Mouse (Mus musculus) kidney, embryonic 16.5 days (tissue): ENCODE data around the gene Gm18596. TPM values are rescaled to one million over a fixed set of nuclear protein-coding genes. Genes with fewer than 3 reads are reported as not detected.
"Not testable (repeated sequence)": the region's sequence is repeated elsewhere in the genome, so short reads cannot be mapped to it uniquely, and the experiment has no call there.

Experiments
- ATAC-seq: fragments of 200-750 bp; cut with Nextera tagmentation; 2 replicates; pipeline ENCODE4 v1.8.0; 2017; ENCODE audit warnings: moderate TSS enrichment; ENCODE audit not compliant: low FRiP score, low TSS enrichment
- H3K27ac ChIP-seq: fragments of 300-500 bp; sonication (generic); 2 replicates; pipeline ENCODE4 v1.5.1; 2014; ENCODE audit warnings: low read length
- H3K27me3 ChIP-seq: fragments of 300-500 bp; sonication (generic); 2 replicates; pipeline ENCODE4 v1.6.1; 2014; ENCODE audit warnings: low read length, control low read depth, mixed read lengths; ENCODE audit not compliant: insufficient read depth
- H3K36me3 ChIP-seq: fragments of 300-500 bp; sonication (generic); 2 replicates; pipeline ENCODE4 v1.6.1; 2014; ENCODE audit warnings: low read length, control low read depth, mixed read lengths; ENCODE audit not compliant: insufficient read depth
- H3K4me1 ChIP-seq: fragments of 300-500 bp; sonication (generic); 2 replicates; pipeline ENCODE4 v1.6.1; 2014; ENCODE audit warnings: low read length, control low read depth, mixed read lengths; ENCODE audit not compliant: insufficient read depth
- H3K4me2 ChIP-seq: fragments of 300-500 bp; sonication (generic); replicated peaks from 2 replicates; pipeline ENCODE4 v1.6.1; 2014; ENCODE audit warnings: low read depth, low read length
- H3K4me3 ChIP-seq: fragments of 300-500 bp; sonication (generic); 2 replicates; pipeline ENCODE4 v1.5.1; 2014; ENCODE audit warnings: mild to moderate bottlenecking, low read length
- H3K9ac ChIP-seq: fragments of 300-500 bp; sonication (generic); replicated peaks from 2 replicates; pipeline ENCODE4 v1.6.1; 2014; ENCODE audit warnings: low read length
- H3K9me3 ChIP-seq: fragments of 300-500 bp; sonication (generic); 2 replicates; pipeline ENCODE4 v1.6.1; 2016; ENCODE audit warnings: low read length, control low read depth
- WGBS: fragments of 180-500 bp; shearing (Covaris S2); extraction: QIAGEN DNeasy Blood & Tissue Kit; methylation state at CpG from one replicate; pipeline ENCODE4 v1.1.7; 2014; 5-methylcytosine and 5-hydroxymethylcytosine counted together
- polyA plus RNA-seq: library from polyadenylated mRNA; unstranded; fragments of >200 nt; fragmentation: Nextera tagmentation; extraction: Ambion mirVana; gene quantifications from 2 replicates; pipeline ENCODE4 v1.2.1, GENCODE M21; 2015

Gene Gm18596
- polyA plus RNA-seq = not detected in 2 replicates

DNA sequence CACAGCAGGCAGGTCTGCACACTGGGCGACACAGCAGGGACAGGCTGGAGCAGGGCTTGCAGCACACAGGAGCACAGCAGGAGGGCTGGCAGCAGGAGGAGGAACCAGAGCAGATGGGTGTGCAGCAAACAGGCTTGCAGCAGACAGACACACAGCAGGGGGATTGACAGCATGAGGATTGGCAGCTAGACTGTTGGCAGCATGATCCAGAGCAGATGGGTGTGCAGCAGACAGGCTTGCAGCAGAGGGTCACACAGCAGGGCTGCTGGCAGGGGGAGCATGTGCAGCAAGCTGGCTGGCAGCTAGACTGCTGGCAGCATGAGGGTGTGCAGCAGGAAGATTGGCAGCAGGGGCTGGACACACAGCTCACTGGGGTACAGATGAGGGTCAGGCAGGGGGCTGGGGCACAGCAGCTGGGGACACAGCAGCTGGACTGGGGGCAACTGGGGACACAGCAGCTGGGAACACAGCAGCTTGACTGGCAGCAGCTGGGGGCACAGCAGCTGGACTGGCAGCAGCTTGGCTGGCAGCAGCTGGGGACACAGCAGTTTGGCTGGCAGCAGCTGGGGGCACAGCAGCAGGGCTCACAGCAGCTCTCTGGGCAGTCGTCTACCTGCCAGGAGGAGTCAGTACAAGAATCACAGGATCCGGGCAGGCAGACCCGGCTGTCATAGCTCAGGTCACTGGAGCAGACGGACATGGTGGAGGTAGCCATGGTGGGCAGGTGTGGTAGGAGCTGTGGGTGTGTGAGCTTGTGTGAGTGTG is at the start of gene Gm18596:
Gm18596 (minus strand) TSS at position 715 of the 765 bp plus-strand sequence.
- not testable (repeated sequence) for H3K4me3 ChIP-seq, H3K27me3 ChIP-seq, ATAC-seq, H3K27ac ChIP-seq, H3K36me3 ChIP-seq, H3K4me2 ChIP-seq, H3K9me3 ChIP-seq, H3K9ac ChIP-seq, H3K4me1 ChIP-seq
- WGBS = 65% methylated on average over 4 of the region's 5 CpGs

DNA sequence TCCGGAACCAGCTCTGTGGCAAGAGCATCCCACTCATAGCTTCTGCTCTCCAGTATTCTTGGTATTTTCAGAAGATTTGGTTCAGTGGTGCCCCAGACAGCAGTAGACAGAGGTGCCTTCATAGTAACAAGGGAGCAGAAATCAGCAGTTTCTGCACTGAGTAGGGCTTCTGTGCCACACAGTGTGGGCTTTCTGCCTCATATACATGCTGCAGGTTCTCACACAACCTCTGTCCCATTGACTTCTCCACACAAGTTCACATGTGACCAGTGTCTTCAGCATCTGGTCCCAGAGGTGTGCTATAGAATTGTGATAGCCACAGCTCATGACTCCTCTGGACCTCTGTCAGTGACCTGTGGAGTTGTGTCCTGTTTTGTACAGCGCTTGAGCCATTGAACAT is 46.2 kb upstream of the Gm18596 start:
- 45% methylated on average over 2 of the region's 2 CpGs for whole genome bisulfite sequencing
- no peak overlapping the region for H3K4me2 ChIP-seq
- H3K4me3 ChIP-seq = no peak overlapping the region
- no peak for ATAC-seq
- no peak overlapping the region for H3K27ac ChIP-seq
- H3K36me3 ChIP-seq = no peaks in the 10 kb centered on the region
- H3K4me1 ChIP-seq = no peaks in the 10 kb centered on the region
- no peak overlapping the region for H3K9ac ChIP-seq
- H3K9me3 ChIP-seq = no peaks in the 10 kb centered on the region
- H3K27me3 ChIP-seq = no peaks in the 10 kb centered on the region

DNA sequence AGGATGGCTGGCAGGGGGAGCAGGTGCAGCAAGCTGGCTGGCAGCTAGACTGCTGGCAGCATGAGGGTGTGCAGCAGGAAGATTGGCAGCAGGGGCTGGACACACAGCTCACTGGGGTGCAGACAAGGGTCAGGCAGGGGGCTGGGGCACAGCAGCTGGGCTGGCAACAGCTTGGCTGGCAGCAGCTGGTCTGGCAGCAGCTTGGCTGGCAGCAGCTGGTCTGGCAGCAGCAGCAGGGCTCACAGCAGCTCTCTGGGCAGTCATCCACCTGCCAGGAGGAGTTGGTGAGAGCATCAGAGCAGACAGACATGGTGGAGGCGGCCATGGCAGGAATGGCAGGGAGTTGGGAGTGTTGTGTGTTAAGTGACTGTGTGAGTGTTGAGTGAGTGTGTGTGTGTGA is 45.4 kb upstream of the Gm18596 start, which contains the start of gene Gm7137:
Gm7137 (minus strand) TSS at position 325 of the 400 bp plus-strand sequence.
- no CpG with 5 or more reads among the region's 1 CpGs for WGBS
- not testable (repeated sequence) for H3K9me3 ChIP-seq, H3K27ac ChIP-seq, H3K36me3 ChIP-seq, H3K4me3 ChIP-seq, H3K4me1 ChIP-seq, H3K4me2 ChIP-seq, H3K27me3 ChIP-seq, H3K9ac ChIP-seq, ATAC-seq

DNA sequence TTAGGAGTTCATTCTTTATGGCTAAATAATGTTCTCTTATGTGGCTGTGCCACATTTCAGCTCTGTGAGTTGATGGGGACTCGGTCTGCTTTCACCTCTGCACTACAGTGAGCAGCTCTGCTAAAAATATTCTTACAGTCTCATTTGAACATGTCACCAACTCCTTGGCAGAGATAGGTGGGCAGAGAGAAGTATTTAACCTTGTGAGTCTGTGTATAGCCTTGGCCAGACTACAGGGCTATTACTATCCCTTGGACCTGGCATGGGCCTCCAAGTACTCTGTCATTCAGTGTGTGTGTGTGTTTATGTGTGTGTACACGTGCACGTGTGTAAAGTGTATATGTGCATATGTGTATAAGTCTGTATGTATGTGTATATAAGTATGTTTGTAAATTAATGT is 41.0 kb upstream of the Gm18596 start:
- not testable (repeated sequence) for H3K9me3 ChIP-seq, H3K27ac ChIP-seq, H3K4me2 ChIP-seq, H3K27me3 ChIP-seq, H3K4me1 ChIP-seq, H3K36me3 ChIP-seq, H3K9ac ChIP-seq, ATAC-seq, H3K4me3 ChIP-seq
- WGBS = 80% methylated on average over 1 of the region's 3 CpGs

DNA sequence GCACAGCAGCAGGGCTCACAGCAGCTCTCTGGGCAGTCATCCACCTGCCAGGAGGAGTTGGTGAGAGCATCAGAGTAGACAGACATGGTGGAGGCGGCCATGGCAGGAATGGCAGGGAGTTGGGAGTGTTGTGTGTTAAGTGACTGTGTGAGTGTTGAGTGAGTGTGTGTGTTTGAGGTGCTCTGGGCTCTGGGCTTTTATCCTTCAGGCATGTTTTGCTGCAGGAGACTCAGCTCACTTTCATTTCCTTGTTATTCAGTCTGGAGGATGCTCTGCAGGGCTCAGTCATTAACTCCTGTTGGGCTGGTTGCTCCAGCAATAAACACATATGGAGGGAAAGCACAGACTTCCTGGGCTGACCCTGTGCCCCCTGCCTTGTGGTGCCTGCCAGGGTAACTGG is 40.0 kb upstream of the Gm18596 start, which contains the start of gene Gm3250:
Gm3250 (minus strand) TSS at position 101 of the 400 bp plus-strand sequence.
- H3K36me3 ChIP-seq, H3K4me3 ChIP-seq, H3K9me3 ChIP-seq, H3K27ac ChIP-seq, H3K9ac ChIP-seq, H3K4me2 ChIP-seq, H3K27me3 ChIP-seq, H3K4me1 ChIP-seq, ATAC-seq: not testable (repeated sequence)
- WGBS = 75% methylated on average over 1 of the region's 1 CpGs

DNA sequence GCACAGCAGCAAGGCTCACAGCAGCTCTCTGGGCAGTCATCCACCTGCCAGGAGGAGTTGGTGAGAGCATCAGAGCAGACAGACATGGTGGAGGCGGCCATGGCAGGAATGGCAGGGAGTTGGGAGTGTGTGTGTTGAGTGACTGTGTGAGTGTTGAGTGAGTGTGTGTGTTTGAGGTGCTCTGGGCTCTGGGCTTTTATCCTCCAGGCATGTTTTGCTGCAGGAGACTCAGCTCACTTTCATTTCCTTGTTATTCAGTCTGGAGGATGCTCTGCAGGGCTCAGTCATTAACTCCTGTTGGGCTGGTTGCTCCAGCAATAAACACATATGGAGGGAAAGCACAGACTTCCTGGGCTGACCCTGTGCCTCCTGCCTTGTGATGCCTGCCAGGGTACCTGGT is 34.4 kb upstream of the Gm18596 start, which contains the start of gene Gm7138:
Gm7138 (minus strand) TSS at position 101 of the 400 bp plus-strand sequence.
- ATAC-seq, H3K36me3 ChIP-seq, H3K4me1 ChIP-seq, H3K27me3 ChIP-seq, H3K9me3 ChIP-seq, H3K4me3 ChIP-seq, H3K27ac ChIP-seq, H3K9ac ChIP-seq, H3K4me2 ChIP-seq: not testable (repeated sequence)
- WGBS = 100% methylated on average over 1 of the region's 1 CpGs

DNA sequence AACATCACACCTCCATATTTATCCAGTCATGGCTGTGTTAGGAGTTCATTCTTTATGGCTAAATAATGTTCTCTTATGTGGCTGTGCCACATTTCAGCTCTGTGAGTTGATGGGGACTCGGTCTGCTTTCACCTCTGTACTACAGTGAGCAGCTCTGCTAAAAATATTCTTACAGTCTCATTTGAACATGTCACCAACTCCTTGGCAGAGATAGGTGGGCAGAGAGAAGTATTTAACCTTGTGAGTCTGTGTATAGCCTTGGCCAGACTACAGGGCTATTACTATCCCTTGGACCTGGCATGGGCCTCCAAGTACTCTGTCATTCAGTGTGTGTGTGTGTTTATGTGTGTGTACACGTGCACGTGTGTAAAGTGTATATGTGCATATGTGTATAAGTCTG is 29.7 kb upstream of the Gm18596 start:
- H3K36me3 ChIP-seq, H3K27me3 ChIP-seq, ATAC-seq, H3K4me2 ChIP-seq, H3K4me1 ChIP-seq, H3K27ac ChIP-seq, H3K4me3 ChIP-seq, H3K9me3 ChIP-seq, H3K9ac ChIP-seq: not testable (repeated sequence)
- WGBS = 75% methylated on average over 1 of the region's 3 CpGs

DNA sequence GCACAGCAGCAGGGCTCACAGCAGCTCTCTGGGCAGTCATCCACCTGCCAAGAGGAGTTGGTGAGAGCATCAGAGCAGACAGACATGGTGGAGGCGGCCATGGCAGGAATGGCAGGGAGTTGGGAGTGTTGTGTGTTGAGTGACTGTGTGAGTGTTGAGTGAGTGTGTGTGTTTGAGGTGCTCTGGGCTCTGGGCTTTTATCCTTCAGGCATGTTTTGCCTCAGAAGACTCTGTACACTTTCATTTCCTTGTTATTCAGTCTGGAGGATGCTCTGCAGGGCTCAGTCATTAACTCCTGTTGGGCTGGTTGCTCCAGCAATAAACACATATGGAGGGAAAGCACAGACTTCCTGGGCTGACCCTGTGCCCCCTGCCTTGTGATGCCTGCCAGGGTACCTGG is 28.8 kb upstream of the Gm18596 start, which contains the start of gene Gm3238:
Gm3238 (minus strand) TSS at position 101 of the 400 bp plus-strand sequence.
- not testable (repeated sequence) for H3K4me2 ChIP-seq, H3K27ac ChIP-seq, ATAC-seq, H3K4me1 ChIP-seq, H3K4me3 ChIP-seq, H3K9me3 ChIP-seq, H3K36me3 ChIP-seq, H3K9ac ChIP-seq, H3K27me3 ChIP-seq
- no CpG with 5 or more reads among the region's 1 CpGs for WGBS

DNA sequence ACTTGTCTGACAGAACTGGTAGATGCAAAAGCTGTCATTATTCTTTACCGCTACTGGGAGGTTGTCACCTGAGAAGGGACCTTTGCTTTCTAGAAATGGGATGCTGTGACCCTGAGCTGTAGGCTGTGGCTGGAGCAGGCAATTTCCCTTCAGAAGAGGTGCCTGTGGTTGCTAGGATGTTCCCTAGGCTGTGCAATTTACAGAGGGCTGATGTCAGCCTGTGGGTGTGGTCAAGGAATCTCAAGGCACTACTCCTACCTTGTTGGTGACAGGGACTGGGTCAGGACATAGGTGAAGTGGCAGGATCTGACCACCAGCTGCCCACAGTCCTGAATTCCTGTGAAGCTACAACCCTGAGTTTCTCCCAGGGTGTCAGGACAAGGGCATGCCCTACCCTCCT is 27.3 kb upstream of the Gm18596 start:
- no peak overlapping the region for H3K4me3 ChIP-seq
- H3K27ac ChIP-seq = no peak overlapping the region
- no peaks in the 10 kb centered on the region for H3K36me3 ChIP-seq
- H3K9ac ChIP-seq = no peak overlapping the region
- no peaks in the 10 kb centered on the region for H3K27me3 ChIP-seq
- no peak overlapping the region for H3K4me2 ChIP-seq
- 62% methylated on average over 1 of the region's 1 CpGs for WGBS
- no peak for ATAC-seq
- no peaks in the 10 kb centered on the region for H3K4me1 ChIP-seq
- H3K9me3 ChIP-seq = no peaks in the 10 kb centered on the region

DNA sequence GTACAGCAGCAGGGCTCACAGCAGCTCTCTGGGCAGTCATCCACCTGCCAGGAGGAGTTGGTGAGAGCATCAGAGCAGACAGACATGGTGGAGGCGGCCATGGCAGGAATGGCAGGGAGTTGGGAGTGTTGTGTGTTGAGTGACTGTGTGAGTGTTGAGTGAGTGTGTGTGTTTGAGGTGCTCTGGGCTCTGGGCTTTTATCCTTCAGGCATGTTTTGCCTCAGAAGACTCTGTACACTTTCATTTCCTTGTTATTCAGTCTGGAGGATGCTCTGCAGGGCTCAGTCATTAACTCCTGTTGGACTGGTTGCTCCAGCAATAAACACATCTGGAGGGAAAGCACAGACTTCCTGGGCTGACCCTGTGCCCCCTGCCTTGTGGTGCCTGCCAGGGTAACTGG is 17.1 kb upstream of the Gm18596 start, which contains the start of gene Gm3233:
Gm3233 (minus strand) TSS at position 101 of the 400 bp plus-strand sequence.
- not testable (repeated sequence) for H3K4me1 ChIP-seq, H3K9ac ChIP-seq, H3K27ac ChIP-seq, H3K36me3 ChIP-seq, H3K9me3 ChIP-seq, H3K27me3 ChIP-seq, H3K4me2 ChIP-seq, ATAC-seq, H3K4me3 ChIP-seq
- WGBS = no CpG with 5 or more reads among the region's 1 CpGs
